Mouse (Mus musculus) lung, postnatal 0 days (tissue): ENCODE data around the gene Glrx.

ENCODE experiments used
- CTCF ChIP-seq: IDR thresholded peaks from 2 replicates; pipeline ENCODE4 v1.5.1; 2016; ENCODE audit warnings: antibody characterized with exemption, mild to moderate bottlenecking
- EP300 ChIP-seq: IDR thresholded peaks from 2 replicates; pipeline ENCODE4 v1.6.1; 2016; ENCODE audit warnings: antibody characterized with exemption, mild to moderate bottlenecking, control low read depth

DNA sequence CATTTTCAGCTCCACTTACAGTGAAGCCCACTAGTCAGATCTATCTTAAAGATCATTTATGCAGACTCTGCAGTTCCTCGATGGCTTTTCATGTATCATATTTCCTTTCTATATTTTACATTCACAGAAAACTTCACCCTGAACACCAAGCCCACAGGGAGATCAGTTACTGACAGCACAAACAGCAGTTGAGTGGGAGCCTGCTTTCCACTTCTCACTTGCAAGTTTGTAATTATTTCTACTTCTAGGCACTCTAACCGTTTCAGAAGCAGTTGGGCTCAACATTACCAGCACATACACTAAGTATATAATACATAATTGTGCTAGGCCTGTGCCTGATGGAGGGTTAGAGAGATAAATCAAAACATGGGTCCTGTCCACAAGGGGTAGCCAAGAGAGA is 28.2 kb downstream of the Glrx start:
- TF ChIP-seq EP300 (no peak), CTCF (no peak)
